Mouse (Mus musculus) brown adipose tissue, adult 24 weeks (tissue): ENCODE results near the gene Syngap1. TPM values are rescaled to one million over a fixed set of nuclear protein-coding genes. Genes with fewer than 3 reads are reported as not detected.
"Not testable (repeated sequence)": the region's sequence is repeated elsewhere in the genome, so short reads cannot be mapped to it uniquely, and the experiment has no call there.

ENCODE experiments used
- H3K27ac ChIP-seq: fragments of 200-500 bp; replicated peaks from 2 replicates; pipeline ENCODE4 v1.5.1; 2012; ENCODE audit warnings: low read depth, mild to moderate bottlenecking, low read length
- H3K4me1 ChIP-seq: fragments of 200-500 bp; 2 replicates; pipeline ENCODE4 v1.6.1; 2012; ENCODE audit warnings: low read length, mixed read lengths; ENCODE audit not compliant: control insufficient read depth, insufficient read depth, insufficient read length
- H3K4me3 ChIP-seq: fragments of 200-500 bp; 2 replicates; pipeline ENCODE4 v1.5.1; 2012; ENCODE audit warnings: low read depth, mild to moderate bottlenecking, low read length, moderate library complexity; ENCODE audit not compliant: insufficient read depth
- polyA plus RNA-seq: library from polyadenylated mRNA; stranded (reverse); fragments of >200 nt; gene quantifications from 2 replicates; pipeline ENCODE4 v1.2.4, GENCODE M21; 2012; ENCODE audit not compliant: missing spikeins, insufficient read depth, insufficient read length

Gene Syngap1
- polyA plus RNA-seq, 1 experiment: 1.1 TPM

- H3K27ac ChIP-seq, H3K4me1 ChIP-seq, H3K4me3 ChIP-seq: not testable (repeated sequence)
Observed at GRCm38 (mm10) chr17:26931795-26932194, 9.3 kb upstream of the Syngap1 start.

DNA sequence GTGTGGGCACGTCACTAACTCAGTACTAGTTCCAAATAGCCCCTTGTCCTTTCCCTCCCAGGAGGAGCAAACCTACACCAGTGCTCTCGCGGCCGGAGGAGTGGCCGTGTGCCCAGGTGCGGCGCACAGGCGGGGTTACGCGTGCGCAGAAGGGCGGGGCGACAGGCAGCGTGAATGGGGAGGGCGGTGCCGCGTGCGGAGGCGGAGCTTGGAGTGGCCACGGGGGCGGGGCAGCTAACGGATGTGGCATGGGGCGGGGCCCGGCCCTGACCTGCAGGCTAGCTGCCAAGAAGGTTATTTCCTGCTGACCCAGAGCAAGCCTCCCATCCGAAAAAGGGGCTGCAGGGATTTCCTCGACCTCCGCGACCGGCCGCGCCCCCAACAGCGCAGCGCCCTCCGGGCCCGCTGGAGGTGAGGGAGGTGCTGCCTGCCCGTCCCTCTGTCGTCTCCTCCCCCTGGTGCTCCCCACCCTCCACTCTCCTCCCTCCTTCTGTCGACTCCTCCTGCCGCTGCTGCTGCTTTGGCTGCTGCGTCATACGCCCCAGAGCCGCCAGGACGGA lies 8.1 kb upstream of the Syngap1 start, which contains the start of gene Phf1:
Phf1 (plus strand) TSS at position 214 of the 560 bp plus-strand sequence.
- peaks cover 2% of the 10 kb centered on the region; the same call in 1 of the 2 replicates for H3K4me1 ChIP-seq
- peak within 1 kb of the TSS; percentile 98 for H3K4me3 ChIP-seq
- peak within 1 kb of the TSS; percentile 81 for H3K27ac ChIP-seq

- peaks cover 2% of the 10 kb centered on the region; the same call in 1 of the 2 replicates for H3K4me1 ChIP-seq
- peak overlapping the region; percentile 98 for H3K4me3 ChIP-seq
- H3K27ac ChIP-seq: peak overlapping the region; percentile 81
Observed at GRCm38 (mm10) chr17:26933419-26933818, 7.6 kb upstream of the Syngap1 start.

DNA sequence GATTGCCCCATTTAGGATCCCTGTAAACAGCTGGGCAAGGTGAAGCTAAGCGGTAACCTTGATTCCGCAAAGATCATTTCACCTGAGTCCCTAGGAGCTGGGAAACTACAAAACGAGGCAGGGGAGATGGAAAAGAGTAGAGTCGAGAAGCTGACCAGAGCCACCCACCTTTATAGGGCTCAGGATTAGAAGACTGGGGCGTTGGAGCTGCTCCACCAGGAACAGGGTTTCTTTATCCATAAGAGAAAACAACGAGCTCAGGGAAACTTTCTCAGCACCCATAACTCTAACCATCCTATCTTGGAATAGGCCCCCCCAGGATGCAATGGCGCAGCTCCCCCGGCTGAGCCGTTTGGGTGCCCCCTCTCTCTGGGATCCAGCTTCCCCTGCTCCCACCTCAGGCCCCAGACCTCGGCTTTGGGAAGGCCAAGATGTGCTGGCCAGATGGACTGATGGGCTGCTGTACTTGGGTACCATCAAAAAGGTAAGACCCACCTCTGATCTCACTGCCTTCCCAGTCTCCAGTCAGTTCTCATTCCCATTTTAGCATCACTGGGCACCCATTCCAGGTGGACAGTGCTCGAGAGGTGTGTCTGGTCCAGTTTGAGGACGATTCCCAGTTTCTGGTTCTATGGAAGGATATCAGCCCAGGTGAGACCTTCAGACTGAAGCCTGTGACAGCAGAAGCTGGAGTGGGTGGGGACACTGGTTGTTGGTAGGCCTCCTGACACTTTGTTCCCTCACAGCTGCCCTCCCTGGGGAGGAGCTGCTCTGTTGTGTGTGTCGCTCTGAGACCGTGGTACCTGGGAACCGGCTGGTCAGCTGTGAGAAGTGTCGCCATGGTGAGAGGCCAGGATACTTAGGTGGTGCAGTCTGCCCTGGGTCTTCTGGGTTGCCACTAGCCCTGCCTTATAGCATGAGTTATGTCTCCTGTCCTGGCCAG lies 6.9 kb upstream of the Syngap1 start:
- peak overlapping the region; percentile 98 for H3K4me3 ChIP-seq
- H3K4me1 ChIP-seq: peaks cover 2% of the 10 kb centered on the region; the same call in 1 of the 2 replicates
- 0 out of 2 replicates have a peak overlapping the region, but pooled peaks have one; percentile 81 for H3K27ac ChIP-seq

GRCm38 (mm10) chr17:26935027-26935426 lies 6.0 kb upstream of the Syngap1 start:
- Histone ChIP-seq H3K27ac (no peak overlapping the region), H3K4me3 (no peak overlapping the region), H3K4me1 (peaks cover 3% of the 10 kb centered on the region)

GRCm38 (mm10) chr17:26936453-26936852 lies 4.6 kb upstream of the Syngap1 start:
- no peak overlapping the region for H3K27ac ChIP-seq
- H3K4me1 ChIP-seq: peaks cover 4% of the 10 kb centered on the region
- H3K4me3 ChIP-seq: no peak overlapping the region

- Histone ChIP-seq H3K4me3 (no peak overlapping the region), H3K4me1 (peaks cover 4% of the 10 kb centered on the region), H3K27ac (no peak overlapping the region)
Observed at GRCm38 (mm10) chr17:26936921-26937695, 3.9 kb upstream of the Syngap1 start.

DNA sequence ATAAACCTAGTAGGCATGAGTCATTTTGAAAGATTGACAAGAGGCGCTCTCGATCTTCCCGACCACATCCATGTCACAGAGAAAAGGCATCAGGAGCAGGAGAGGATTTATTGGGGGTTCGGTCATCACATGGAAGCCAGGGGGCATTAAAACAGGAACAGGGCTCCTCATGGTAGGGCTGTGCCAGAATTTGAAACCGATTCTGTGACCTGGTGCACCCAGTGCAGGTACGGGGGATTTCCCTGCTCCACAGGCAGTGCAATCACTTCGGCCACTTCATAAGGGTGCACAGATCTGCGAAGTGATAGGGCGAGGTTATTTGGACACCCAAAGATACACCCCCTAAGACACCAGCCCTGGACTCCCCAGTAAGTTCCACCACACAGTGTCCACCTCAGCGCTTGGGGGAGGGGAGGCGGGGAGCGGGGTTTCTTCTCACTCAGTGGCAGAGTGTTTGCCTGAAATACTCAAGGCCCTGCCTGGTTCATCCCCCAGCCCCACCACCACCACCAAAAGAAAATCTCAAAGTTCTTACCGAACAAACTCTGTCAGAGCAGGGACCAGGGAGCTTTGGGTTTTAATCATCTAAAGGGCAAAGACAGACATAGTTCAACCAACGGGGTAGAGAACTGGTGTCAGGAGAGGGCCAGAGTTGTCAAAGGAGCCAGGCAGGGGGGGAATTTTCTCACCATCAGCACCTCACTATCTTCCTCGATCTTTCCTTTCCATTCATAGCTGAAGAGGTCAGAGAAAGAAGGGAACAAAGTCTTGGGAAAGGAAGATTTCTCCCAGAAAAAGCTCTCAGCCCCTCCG lies 3.0 kb upstream of the Syngap1 start:
- Histone ChIP-seq H3K27ac (peak overlapping the region; percentile 1; the same call in 1 of the 2 replicates), H3K4me1 (peaks cover 4% of the 10 kb centered on the region), H3K4me3 (peak overlapping the region; percentile 82)

GRCm38 (mm10) chr17:26938731-26939130 lies 2.3 kb upstream of the Syngap1 start:
- H3K27ac ChIP-seq: peak overlapping the region; percentile 1; the same call in 1 of the 2 replicates
- peak overlapping the region; percentile 82 for H3K4me3 ChIP-seq
- peaks cover 4% of the 10 kb centered on the region for H3K4me1 ChIP-seq

GRCm38 (mm10) chr17:26939178-26939972 lies 1.7 kb upstream of the Syngap1 start, which contains the start of gene Cuta:
Cuta (minus strand) TSS chr17:26939569.
- peak within 1 kb of the TSS; percentile 72 for H3K27ac ChIP-seq
- peak within 1 kb of the TSS; percentile 82 for H3K4me3 ChIP-seq
- H3K4me1 ChIP-seq: peaks cover 2% of the 10 kb centered on the region

GRCm38 (mm10) chr17:26939973-26940300 lies 1.1 kb upstream of the Syngap1 start:
- H3K4me1 ChIP-seq: peaks cover 2% of the 10 kb centered on the region
- peak overlapping the region; percentile 55 for H3K4me3 ChIP-seq
- peak overlapping the region; percentile 72 for H3K27ac ChIP-seq

DNA sequence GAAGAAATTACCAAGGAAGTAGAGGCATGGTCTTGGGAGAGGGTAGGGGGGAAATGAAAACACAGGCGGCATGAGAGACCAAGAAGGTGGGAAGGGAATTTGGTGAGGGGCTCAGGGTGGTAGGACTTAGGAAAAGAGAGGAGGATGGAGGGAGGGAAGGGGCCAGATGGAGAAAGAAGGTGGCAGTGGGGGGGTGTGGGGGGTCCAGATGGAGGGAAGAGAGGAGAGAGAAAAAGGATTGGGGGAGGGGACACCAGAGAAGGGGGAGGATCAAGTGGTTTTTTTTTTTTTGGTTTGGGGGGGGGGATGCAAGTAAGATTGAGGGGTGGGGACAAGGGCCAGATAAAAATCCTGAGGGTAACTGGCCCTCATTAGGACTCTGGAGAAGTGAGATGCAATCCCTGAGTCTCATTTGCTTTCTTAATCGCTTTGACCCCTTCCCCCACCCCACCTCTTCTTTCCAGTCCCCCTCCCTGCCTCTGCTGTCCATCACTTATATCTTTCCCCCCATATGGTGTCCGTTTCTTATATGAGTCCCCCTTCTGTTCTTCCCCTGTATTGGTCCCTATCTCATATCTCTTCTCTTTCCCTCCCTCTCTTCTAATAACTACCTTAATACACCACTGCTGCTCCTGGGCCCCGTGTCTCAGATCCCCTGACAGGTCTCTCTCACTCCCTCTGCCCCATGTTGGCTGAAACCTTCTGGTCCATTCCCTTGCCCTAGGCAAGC lies 953 bp downstream of the Syngap1 start:
- no peak overlapping the region for H3K27ac ChIP-seq
- H3K4me3 ChIP-seq: no peak overlapping the region
- peaks cover 2% of the 10 kb centered on the region for H3K4me1 ChIP-seq

GRCm38 (mm10) chr17:26945824-26946495 lies 4.9 kb downstream of the Syngap1 start:
- Histone ChIP-seq H3K4me1 (no peaks in the 10 kb centered on the region), H3K4me3 (peak overlapping the region; percentile 59), H3K27ac (peak overlapping the region; percentile 24; the same call in 1 of the 2 replicates)
